Mouse (Mus musculus): Measurements from ENCODE around the gene Slc35c1.

DNA sequence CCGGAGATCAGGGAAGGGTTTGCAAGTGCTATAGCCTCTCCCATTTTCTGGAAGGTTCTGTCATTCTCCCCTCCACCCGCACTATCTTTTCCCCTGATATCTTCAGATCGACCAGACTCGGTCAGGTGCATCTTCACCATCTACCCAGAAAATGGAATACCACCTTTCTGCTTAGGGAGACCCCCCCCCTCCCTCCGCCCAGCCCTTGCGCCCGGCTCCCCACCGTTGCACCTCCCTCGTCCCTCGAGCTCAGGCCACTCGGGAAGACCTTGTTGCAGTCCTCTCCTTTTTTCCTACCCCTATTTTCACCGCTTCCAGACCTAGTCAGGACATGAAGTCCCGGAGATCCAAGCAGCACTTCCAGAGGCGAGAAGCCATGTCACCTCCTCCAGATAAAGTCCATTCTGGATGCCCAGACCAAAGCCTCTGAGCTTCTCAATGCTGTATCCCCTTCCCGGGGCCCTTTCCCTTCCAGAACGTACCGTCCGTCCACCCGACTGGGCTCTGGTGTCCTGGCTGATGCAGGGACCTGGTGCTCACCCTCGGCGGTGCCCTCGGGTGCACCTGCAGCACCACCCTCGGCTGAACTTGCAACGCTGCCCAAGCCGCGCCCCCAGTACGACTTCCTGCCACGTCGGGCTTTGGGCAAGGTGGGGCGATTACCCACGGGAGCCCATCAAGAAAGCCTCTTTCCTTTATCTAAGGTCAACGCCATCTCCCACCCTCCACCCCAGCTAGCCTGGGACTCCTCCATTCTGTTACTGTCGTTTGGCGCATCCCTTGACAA, at the start of gene Slc35c1:
- no peak for TF ChIP-seq POLR2A (IDR thresholded peaks at IDR 0.05; ENCODE audit: insufficient read depth, low read depth, low read length)
- no peak for TF ChIP-seq CTCF (IDR thresholded peaks at IDR 0.05)
- no peak for TF ChIP-seq EP300 (IDR thresholded peaks at IDR 0.05; ENCODE audit: insufficient read depth, low read depth, low read length)
